Mouse (Mus musculus) MEL (cell line): ENCODE data around the gene Gpr137.

Source experiments
- CHD2 ChIP-seq: IDR thresholded peaks from 2 replicates; pipeline ENCODE4 v1.6.1; 2011; ENCODE audit warnings: low read length, improper control_type of control experiment
- CTCF ChIP-seq, 3 experiments: IDR thresholded peaks in 2 of 3; conservative IDR thresholded peaks in 1 of 3; 2 replicates each; pipeline ENCODE4 v1.5.1; 2011 to 2012; ENCODE audit warnings: low read length in 3 of 3, low read depth in 2 of 3, mild to moderate bottlenecking in 2 of 3, improper control_type of control experiment in 1 of 3, inconsistent platforms in 1 of 3, mixed read lengths in 1 of 3, moderate library complexity in 1 of 3; ENCODE audit not compliant: control insufficient read depth in 1 of 3, insufficient read depth in 1 of 3, poor library complexity in 1 of 3, severe bottlenecking in 1 of 3
- E2F4 ChIP-seq: IDR thresholded peaks from 2 replicates; pipeline ENCODE4 v1.6.1; 2011; ENCODE audit warnings: low read depth, low read length, improper control_type of control experiment, borderline replicate concordance
- EP300 ChIP-seq, 2 experiments: IDR thresholded peaks; 2 replicates each; pipeline ENCODE4 v1.6.1; 2011; ENCODE audit warnings: improper control_type of control experiment in 2 of 2, low read length in 2 of 2, low read depth in 1 of 2, mild to moderate bottlenecking in 1 of 2
- ETS1 ChIP-seq: IDR thresholded peaks from 2 replicates; pipeline ENCODE4 v1.6.1; 2012; ENCODE audit warnings: low read depth, mild to moderate bottlenecking, inconsistent platforms, low read length, improper control_type of control experiment, moderate library complexity
- MAZ ChIP-seq: IDR thresholded peaks from 2 replicates; pipeline ENCODE4 v1.6.1; 2012; ENCODE audit warnings: low read depth, mild to moderate bottlenecking, inconsistent platforms, low read length, improper control_type of control experiment
- MYB ChIP-seq: IDR thresholded peaks from 2 replicates; pipeline ENCODE4 v1.6.1; 2011; ENCODE audit warnings: mild to moderate bottlenecking, low read depth, low read length, improper control_type of control experiment
- POLR2A ChIP-seq, 2 experiments: IDR thresholded peaks; 2 replicates each; pipeline ENCODE4 v1.6.1; 2011 to 2012; ENCODE audit warnings: low read length in 2 of 2, mild to moderate bottlenecking in 2 of 2, control low read depth in 1 of 2, improper control_type of control experiment in 1 of 2, low read depth in 1 of 2, moderate library complexity in 1 of 2; ENCODE audit not compliant: control insufficient read depth in 1 of 2, insufficient read depth in 1 of 2, poor library complexity in 1 of 2
- RAD21 ChIP-seq: IDR thresholded peaks from 2 replicates; pipeline ENCODE4 v1.6.1; 2011; ENCODE audit warnings: mild to moderate bottlenecking, low read depth, low read length, improper control_type of control experiment
- RCOR1 ChIP-seq: IDR thresholded peaks from 2 replicates; pipeline ENCODE4 v1.6.1; 2012; ENCODE audit warnings: low read depth, mild to moderate bottlenecking, inconsistent platforms, low read length, improper control_type of control experiment
- TAL1 ChIP-seq: IDR thresholded peaks from 2 replicates; pipeline ENCODE4 v1.6.1; 2012; ENCODE audit warnings: mild to moderate bottlenecking, inconsistent platforms, low read length, moderate library complexity, mixed read lengths
- USF1 ChIP-seq: IDR thresholded peaks from 2 replicates; pipeline ENCODE4 v1.6.1; 2014; ENCODE audit warnings: low read depth, mild to moderate bottlenecking, inconsistent platforms, low read length, improper control_type of control experiment, moderate library complexity
- USF2 ChIP-seq, 2 experiments: IDR thresholded peaks; 2 replicates each; pipeline ENCODE4 v1.6.1; 2011 to 2012; ENCODE audit warnings: improper control_type of control experiment in 2 of 2, low read length in 2 of 2, borderline replicate concordance in 1 of 2, inconsistent platforms in 1 of 2, low read depth in 1 of 2, mild to moderate bottlenecking in 1 of 2; ENCODE audit not compliant: insufficient read depth in 1 of 2
- ZNF384 ChIP-seq: IDR thresholded peaks from 2 replicates; pipeline ENCODE4 v1.6.1; 2012; ENCODE audit warnings: low read depth, mild to moderate bottlenecking, inconsistent platforms, low read length, improper control_type of control experiment

DNA sequence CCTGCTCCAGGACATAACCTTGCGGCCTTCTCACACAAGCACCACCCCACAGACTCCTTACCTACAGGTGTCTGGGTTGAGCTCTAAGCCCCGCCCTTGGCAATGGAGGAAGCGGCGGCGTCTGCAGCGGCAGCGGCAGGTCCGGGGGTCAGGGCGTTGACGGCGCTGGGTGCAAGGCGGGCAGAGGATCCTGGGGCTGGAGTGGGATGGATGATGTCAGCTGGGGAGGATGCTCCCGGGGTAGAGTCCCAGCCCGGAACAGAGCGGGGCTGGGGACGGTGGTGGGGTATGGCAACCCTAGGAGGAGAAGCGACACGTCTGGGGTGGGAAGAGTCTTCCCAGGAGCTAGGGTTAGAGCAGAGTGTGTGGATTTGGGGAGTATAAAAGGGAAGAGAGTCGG is 43.0 kb upstream of the Gpr137 start:
- no peak for TF ChIP-seq EP300 (IDR thresholded peaks at IDR 0.05; ENCODE audit: low read depth in 1 of 2, low read length in 2 of 2)
- no peak for TF ChIP-seq CTCF (IDR thresholded peaks at IDR 0.05 in 2 of 3, conservative IDR thresholded peaks at IDR 0.05 in 1 of 3; ENCODE audit: control insufficient read depth in 1 of 3, insufficient read depth in 1 of 3, low read depth in 2 of 3, low read length in 3 of 3, poor library complexity in 1 of 3, severe bottlenecking in 1 of 3)
- no peak for TF ChIP-seq RAD21
- no peak for TF ChIP-seq ZNF384
- no peak for TF ChIP-seq E2F4
- no peak for TF ChIP-seq ETS1
- no peak for TF ChIP-seq POLR2A (IDR thresholded peaks at IDR 0.05; ENCODE audit: control insufficient read depth in 1 of 2, insufficient read depth in 1 of 2, low read depth in 1 of 2, low read length in 2 of 2, poor library complexity in 1 of 2)
- no peak for TF ChIP-seq MAZ
- TF ChIP-seq USF2 (IDR thresholded peaks at IDR 0.05; ENCODE audit: borderline replicate concordance in 1 of 2, insufficient read depth in 1 of 2, low read depth in 1 of 2, low read length in 2 of 2) = no peak
- TF ChIP-seq USF1 = no peak
- no peak for TF ChIP-seq TAL1
- no peak for TF ChIP-seq CHD2
- no peak for TF ChIP-seq MYB
- TF ChIP-seq RCOR1 = no peak
